Mouse (Mus musculus): Measurements from ENCODE around the gene Gm47955.
"Not testable (repeated sequence)": the region's sequence is repeated elsewhere in the genome, so short reads cannot be mapped to it uniquely, and the experiment has no call there.

Gm47955 gene

GRCm38 (mm10) chr1:82992093-82992492, 32.0 kb downstream of the Gm47955 start:
- no peak for DNase-seq (ENCODE audit: low spot score in 2 of 2)

- DNase-seq (ENCODE audit: low spot score in 2 of 2), result no peak
Observed at GRCm38 (mm10) chr1:82993947-82994346, 33.9 kb downstream of the Gm47955 start.

GRCm38 (mm10) chr1:83000306-83000705, 40.2 kb downstream of the Gm47955 start, which contains the start of gene Gm47959:
Gm47959 (plus strand) TSS chr1:83000548.
- DNase-seq (ENCODE audit: low spot score in 2 of 2), result not testable (repeated sequence)

GRCm38 (mm10) chr1:83006218-83007179, 46.4 kb downstream of the Gm47955 start:
- DNase-seq (ENCODE audit: low spot score in 2 of 2), result no peak

- DNase-seq (ENCODE audit: low spot score in 2 of 2), result no peak
Observed at GRCm38 (mm10) chr1:83007471-83007870, 47.4 kb downstream of the Gm47955 start.

All from spleen, postnatal 4 days (tissue).